Mouse (Mus musculus) kidney, adult 11 months (tissue): ENCODE data around the gene Ahdc1.

Source experiments
- DNase-seq: peaks from one replicate; pipeline ENCODE4 v3.0.0; 2022

Gene Ahdc1

GRCm38 (mm10) chr4:133040241-133040904 is 29.3 kb downstream of the Ahdc1 start:
- DNase-seq = no peak

DNA sequence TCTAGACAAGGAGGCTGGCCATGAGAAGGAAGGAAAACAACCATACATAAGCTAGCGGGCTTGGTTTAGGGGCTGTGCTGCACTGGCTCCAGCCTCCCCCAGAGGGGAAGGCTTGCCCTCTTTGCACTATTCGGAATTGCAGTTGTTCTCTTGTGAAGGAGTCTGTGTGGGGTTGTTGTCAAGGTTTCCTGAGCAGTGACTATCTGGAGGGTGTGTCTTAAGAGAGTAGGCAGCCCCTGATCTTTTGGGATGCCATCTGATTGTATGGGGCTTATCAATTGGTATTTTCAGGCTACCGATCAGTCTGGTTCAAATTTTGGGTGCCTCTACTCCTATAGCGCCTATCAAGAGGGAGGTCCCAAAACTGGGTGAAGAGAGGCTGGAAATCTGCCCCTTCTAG is 31.2 kb downstream of the Ahdc1 start:
- DNase-seq = no peak

- DNase-seq = peak; percentile 73
Measured at GRCm38 (mm10) chr4:133042651-133043635, 31.9 kb downstream of the Ahdc1 start.

- peak; percentile 76 for DNase-seq
Measured at GRCm38 (mm10) chr4:133043798-133044646, 33.0 kb downstream of the Ahdc1 start.

DNA sequence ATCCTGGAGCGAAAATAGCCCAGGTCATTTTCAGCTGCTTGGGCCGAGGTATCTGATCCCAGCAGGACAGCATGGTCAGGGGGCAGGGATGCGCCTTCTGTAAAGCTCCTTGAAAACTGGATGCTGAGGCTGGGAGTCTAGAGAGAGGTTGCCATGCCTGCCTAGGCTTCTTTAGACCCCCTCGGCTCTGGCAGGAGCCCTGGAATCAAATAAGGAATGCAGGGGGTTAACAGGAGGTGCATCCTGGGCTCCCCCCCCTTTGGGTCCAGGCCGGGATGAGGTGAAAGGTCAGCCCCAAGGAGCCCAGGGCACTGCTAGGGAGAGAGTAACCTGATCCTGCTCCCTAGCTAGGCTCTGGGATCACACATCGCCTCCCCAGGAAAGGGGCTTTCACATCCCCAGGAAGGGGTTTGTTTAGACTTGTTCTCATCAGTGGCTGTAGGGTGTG is 33.6 kb downstream of the Ahdc1 start:
- no peak for DNase-seq

- DNase-seq = no peak
Measured at GRCm38 (mm10) chr4:133045771-133046474, 34.9 kb downstream of the Ahdc1 start.

GRCm38 (mm10) chr4:133046691-133047352 is 35.8 kb downstream of the Ahdc1 start:
- peak; percentile 55 for DNase-seq

DNA sequence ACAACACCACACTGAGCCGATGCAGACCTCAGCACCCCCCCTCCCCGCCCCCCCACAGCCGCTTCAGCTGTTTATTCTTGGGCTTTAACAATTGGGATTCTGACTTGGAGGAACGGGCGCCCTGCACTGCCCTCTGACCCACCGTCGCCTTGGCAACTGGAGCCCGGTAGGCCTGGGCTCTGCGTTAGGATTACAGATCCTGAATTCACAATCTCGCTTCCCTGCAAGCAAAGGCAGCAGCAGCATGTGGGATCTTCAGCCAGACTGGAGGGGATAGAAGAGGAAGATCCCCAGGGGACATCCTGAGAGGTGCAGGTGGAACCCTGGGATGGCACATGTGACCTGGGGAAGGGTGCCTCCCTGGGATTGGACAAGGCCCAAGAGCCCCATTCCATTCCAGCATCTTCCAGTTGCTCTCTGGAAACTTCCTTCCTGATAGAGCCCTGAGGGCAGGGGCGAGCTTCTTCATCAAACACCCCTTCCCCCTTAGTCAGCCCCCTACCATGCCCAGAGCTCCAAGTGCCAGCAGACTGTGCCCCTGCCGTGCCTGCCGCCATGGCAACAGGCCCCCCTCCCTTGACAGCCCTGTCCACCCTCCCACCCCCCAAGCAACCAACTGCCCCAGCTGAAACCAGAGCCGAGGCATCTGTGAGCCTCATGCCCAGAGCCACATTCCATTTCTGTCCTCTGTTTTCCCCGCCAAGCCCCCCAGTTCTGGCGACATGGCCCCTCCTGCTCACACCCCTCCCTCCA is 36.5 kb downstream of the Ahdc1 start:
- no peak for DNase-seq

DNA sequence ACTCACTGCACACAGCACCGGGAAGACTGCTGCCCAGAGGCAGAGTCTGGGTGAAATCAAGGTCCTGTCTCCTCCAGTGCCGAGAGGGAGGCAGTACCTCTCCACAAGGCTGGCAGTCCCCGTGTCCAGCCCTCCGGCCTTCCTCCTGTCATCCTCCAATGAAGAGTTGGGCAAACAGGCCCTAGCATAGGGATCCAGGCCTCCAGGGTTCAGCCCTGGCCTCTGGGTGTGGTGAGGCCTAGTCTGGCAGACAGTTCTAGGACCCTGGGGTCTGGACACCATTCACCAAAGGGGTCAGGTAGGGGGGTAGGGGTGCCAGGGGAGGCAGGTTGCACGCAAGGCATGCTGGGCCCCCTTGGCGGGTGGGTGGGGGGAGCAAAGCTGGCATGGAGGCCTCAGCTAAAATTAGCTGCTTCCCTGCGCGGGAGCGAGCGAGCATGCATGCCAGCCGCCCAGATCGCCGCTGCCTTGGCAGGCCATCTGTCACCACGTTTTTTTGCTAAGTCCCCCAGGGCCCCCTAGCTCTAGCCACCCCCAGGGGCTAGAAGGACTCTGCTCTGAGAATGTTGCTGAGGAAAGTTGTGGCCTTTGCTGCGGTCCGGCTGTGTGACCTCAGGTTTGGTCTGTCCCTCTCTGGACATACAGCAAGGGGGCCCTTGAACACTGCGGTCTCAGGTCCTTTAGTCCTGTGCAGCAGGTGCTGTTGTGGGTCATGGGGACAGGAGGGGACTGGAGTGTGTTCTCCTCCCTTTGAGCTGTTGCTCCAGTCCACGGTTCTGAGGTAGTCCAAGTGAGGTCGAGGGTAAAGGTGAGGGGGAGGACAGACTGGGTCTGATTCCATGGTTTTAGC is 38.2 kb downstream of the Ahdc1 start:
- no peak for DNase-seq

DNA sequence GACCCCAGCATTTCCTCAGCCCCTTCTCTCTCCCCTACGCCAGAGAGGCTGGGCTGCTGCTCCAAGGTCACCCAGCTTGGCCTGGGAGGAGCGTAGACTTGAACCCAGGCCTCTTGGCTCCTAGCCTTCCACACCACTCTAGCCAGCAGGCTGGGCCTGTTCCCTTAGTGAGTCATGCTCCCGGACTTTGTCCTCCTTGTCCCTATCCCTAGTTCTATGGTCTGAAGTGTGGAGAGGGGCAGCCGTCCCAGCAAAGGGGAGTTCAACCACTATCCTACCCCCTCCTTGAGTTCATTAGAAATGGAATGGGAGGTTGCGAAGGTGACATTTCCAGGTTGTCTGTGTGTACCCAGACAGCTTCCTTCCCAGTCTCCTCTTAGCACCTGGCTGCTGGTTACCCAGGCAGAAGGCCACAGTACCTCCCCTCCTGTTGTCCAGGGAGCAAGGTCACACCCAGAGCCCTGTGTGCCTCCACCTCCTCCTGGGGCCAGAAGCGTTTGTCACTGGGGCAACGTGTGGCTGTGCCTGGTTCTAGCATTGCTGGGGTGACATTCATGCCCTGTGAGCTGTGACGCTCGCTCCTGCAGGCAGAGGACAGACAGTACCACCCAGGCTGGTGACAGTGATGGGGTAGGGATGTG is 39.3 kb downstream of the Ahdc1 start:
- peak; percentile 77 for DNase-seq

DNA sequence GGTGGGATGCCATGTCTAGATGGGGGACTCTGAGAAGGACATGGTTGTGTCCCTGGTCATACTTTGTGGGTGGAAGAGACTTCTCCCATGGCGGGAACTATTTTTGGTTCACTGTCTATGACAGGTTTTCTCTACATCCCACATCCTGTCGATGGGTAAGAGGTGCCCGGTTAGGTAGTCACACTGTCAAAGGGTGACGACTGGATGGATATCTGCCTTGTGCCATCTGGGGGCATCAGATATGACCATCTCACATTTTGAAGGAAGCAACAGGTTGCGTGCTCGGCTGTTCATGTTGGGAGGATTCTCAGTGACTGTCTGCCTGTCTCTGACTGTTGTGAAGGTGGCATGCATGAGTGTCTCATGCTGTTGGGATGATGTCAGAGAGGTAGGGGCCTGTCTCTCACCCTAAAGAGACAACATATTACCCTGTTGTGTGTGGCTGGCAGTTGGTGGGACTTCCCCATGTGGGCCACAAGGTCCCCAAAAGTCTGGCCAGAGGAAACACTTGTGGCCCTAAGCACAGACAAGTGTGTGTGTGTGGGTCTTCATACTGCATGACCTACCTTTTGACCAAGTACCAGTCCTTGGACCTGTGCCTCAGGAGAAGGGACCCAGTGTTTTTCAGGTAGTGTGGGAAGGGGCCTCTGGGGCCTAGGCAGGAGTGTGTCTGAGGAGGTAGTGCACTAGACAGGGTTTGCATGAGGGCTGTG is 39.9 kb downstream of the Ahdc1 start:
- DNase-seq = no peak

DNA sequence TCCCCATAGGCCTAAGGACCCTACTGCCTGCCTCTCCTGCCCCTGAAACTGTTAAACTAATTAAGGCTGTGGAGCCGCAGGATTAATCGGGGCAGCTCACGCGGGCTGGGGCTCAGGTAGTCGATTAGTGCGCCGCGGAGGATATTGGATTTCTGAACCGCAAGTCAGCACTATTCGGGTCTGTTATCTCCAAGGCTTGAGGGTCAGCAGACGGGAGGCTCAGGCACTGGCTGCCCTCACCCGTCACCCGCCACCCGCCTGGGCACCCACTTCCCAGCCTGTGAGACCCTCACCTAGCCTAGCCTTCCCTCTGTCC is 40.4 kb downstream of the Ahdc1 start:
- DNase-seq = no peak

GRCm38 (mm10) chr4:133052029-133052745 is 41.1 kb downstream of the Ahdc1 start:
- DNase-seq = no peak

DNA sequence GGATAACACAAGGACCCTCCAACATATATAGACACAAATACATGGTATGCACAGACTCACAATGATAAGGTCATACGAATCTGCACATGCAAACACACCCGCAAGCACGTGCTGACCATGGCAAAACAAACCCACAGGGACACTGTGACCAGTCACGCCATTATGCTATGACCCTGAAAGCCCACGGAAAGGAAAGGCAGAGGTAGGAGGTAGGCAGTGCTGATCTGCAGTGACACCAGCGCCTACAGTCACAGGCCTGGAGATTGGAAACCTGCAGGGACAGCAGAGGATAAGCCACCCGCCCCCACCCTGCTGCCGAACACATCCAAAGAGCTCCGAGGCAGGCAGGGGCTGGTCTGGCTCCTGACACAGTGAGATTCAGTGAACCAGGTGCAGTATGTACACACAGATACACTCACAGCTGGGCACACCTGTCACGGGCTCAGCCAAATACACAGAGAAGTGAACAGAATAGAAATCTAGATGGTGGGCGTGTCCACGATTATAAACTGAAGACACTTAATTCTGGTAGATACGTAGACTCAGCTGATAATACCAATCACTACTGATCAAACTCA is 42.0 kb downstream of the Ahdc1 start:
- no peak for DNase-seq

GRCm38 (mm10) chr4:133054530-133054929 is 43.5 kb downstream of the Ahdc1 start:
- no peak for DNase-seq

GRCm38 (mm10) chr4:133055163-133055951 is 44.3 kb downstream of the Ahdc1 start:
- no peak for DNase-seq
